8 mouse cellular contexts compared by ENCODE assay signal in the genomic region with DNA sequence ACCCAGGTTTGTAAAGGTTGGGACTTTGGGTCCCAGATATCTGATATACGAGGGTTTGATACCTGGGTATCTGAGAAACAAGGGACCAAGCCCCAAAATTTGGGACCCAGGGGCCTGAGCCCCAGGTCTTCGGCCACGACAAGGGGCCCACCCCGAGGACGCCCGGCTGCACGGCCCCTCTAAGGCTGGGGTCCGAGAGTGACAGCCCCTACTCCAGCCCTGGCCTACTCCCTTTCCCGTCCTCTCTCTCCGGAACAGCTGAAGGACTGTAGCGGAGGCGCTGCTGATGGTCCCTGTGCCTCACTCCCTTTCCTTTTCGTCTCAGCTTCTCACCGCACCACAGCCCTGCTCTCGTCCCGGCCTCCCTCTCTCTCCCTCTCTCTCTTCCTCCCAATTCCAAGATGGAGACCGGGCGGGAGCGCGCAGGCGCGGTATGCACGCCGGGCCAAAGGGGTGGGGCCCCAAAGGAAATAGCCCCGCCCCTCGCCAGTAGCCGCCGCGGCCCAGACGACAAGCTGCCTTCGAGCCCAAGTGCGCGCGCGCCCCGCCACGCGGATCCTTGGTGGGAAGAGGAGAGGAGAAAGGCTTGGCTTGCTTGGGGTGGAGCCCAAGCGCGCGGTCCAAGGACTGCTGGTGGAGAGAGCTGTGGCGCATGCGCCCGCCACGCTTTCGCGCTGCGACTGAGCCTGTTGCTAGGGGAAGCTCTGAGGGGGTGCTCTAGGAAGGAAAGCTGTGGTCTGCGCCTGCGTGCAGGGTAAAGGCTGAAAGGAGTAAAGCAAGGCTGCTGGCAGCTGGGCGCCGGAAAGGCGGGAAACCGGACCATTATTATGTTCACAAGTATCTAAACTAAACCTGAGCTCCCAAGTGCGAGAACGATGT. TPM values are rescaled to one million over a fixed set of nuclear protein-coding genes. Genes with fewer than 3 reads are reported as not detected.
DNase-seq lines count a peak whose midpoint lies in the region; ATAC-seq lines count a peak whose summit lies in the region.

Taok2 (minus strand) TSS at position 418 of the 879 bp plus-strand sequence.

- H3K27me3 ChIP-seq in heart, embryonic 14.5 days (ENCODE audit: control insufficient read depth, insufficient read depth, low read length) = no peaks in the 10 kb centered on the region
- H3K27me3 ChIP-seq in liver, embryonic 13.5 days = no peaks in the 10 kb centered on the region
- H3K27me3 ChIP-seq in stomach, embryonic 16.5 days (ENCODE audit: control insufficient read depth, insufficient read depth, low read length) = no peaks in the 10 kb centered on the region

- peak within 1 kb of the TSS; percentile 95 for H3K4me2 ChIP-seq in heart, embryonic 14.5 days (ENCODE audit: low read length)
- peak within 1 kb of the TSS; percentile 100 for H3K4me2 ChIP-seq in liver, embryonic 13.5 days
- H3K4me2 ChIP-seq in stomach, embryonic 16.5 days (ENCODE audit: low read depth, low read length) = peak within 1 kb of the TSS; percentile 95

- H3K9ac ChIP-seq in heart, embryonic 14.5 days (ENCODE audit: low read length) = peak within 1 kb of the TSS; percentile 96
- H3K9ac ChIP-seq in liver, embryonic 13.5 days = peak within 1 kb of the TSS; percentile 94
- peak within 1 kb of the TSS; percentile 92 for H3K9ac ChIP-seq in stomach, embryonic 16.5 days (ENCODE audit: low read length)

- ATAC-seq in heart, embryonic 14.5 days (ENCODE audit: insufficient number of reproducible peaks, insufficient read depth, low FRiP score, low read depth) = peak; percentile 96
- ATAC-seq in liver, embryonic 13.5 days (ENCODE audit: low read depth) = peak; percentile 95
- ATAC-seq in stomach, embryonic 16.5 days (ENCODE audit: insufficient read depth, low FRiP score) = peak; percentile 99

- peaks cover 7% of the 10 kb centered on the region; the same call in 1 of the 2 replicates for H3K4me1 ChIP-seq in brown adipose tissue, adult 24 weeks (ENCODE audit: control insufficient read depth, insufficient read depth, insufficient read length, low read length)
- H3K4me1 ChIP-seq in heart, embryonic 14.5 days (ENCODE audit: control insufficient read depth in 2 of 2, insufficient read depth in 2 of 2, low read length in 2 of 2) = peaks cover 5 to 27% of the 10 kb centered on the region in 2 experiments; a peak in 3 of 4 replicates
- H3K4me1 ChIP-seq in liver, embryonic 13.5 days (replicated peaks) = peaks cover 45% of the 10 kb centered on the region
- peaks cover 21% of the 10 kb centered on the region for H3K4me1 ChIP-seq in stomach, embryonic 16.5 days (ENCODE audit: control insufficient read depth, insufficient read depth, low read length)

- H3K4me3 ChIP-seq in brown adipose tissue, adult 24 weeks (ENCODE audit: insufficient read depth, low read depth, low read length) = peak within 1 kb of the TSS; percentile 76
- H3K4me3 ChIP-seq in heart, embryonic 14.5 days (ENCODE audit: control insufficient read depth in 1 of 2, insufficient read depth in 1 of 2, low read depth in 1 of 2, low read length in 2 of 2) = peak within 1 kb of the TSS; percentile 84 to 89
- H3K4me3 ChIP-seq in liver, embryonic 13.5 days (replicated peaks) = peak within 1 kb of the TSS; percentile 89
- H3K4me3 ChIP-seq in stomach, embryonic 16.5 days (replicated peaks; ENCODE audit: low read length) = peak within 1 kb of the TSS; percentile 88

- H3K36me3 ChIP-seq in heart, embryonic 14.5 days (ENCODE audit: control insufficient read depth, insufficient read depth, low read length) = peaks cover 11% of the 10 kb centered on the region
- peaks cover 27% of the 10 kb centered on the region for H3K36me3 ChIP-seq in liver, embryonic 13.5 days
- H3K36me3 ChIP-seq in stomach, embryonic 16.5 days (ENCODE audit: control insufficient read depth, insufficient read depth, low read length) = no peaks in the 10 kb centered on the region; the same call in 1 of the 2 replicates

- H3K27ac ChIP-seq in brown adipose tissue, adult 24 weeks (replicated peaks; ENCODE audit: low read depth, low read length) = peak within 1 kb of the TSS; percentile 94
- peak within 1 kb of the TSS; percentile 94 to 97 for H3K27ac ChIP-seq in heart, embryonic 14.5 days (replicated peaks in 1 of 2; ENCODE audit: control insufficient read depth in 1 of 2, insufficient read depth in 1 of 2, low read depth in 2 of 2, low read length in 2 of 2)
- H3K27ac ChIP-seq in liver, embryonic 13.5 days = peak within 1 kb of the TSS; percentile 94
- peak within 1 kb of the TSS; percentile 94 for H3K27ac ChIP-seq in stomach, embryonic 16.5 days (ENCODE audit: low read length)

- H3K9me3 ChIP-seq in heart, embryonic 14.5 days (ENCODE audit: control insufficient read depth, low read length) = no peaks in the 10 kb centered on the region
- H3K9me3 ChIP-seq in liver, embryonic 13.5 days (replicated peaks) = no peaks in the 10 kb centered on the region
- H3K9me3 ChIP-seq in stomach, embryonic 16.5 days (replicated peaks; ENCODE audit: control insufficient read depth, low read length) = no peaks in the 10 kb centered on the region

- under 1% methylated on average over 56 of the region's 56 CpGs for WGBS in heart, embryonic 14.5 days
- WGBS in liver, embryonic 13.5 days (ENCODE audit: insufficient replicate concordance) = under 1% methylated on average over 56 of the region's 56 CpGs
- under 1% methylated on average over 56 of the region's 56 CpGs for WGBS in stomach, embryonic 16.5 days

- peak; percentile 95 for DNase-seq in CD4-positive, CD25-positive, alpha-beta regulatory T cell, adult 2 months (ENCODE audit: low read depth, low spot score)
- peak; percentile 95 for DNase-seq in fibroblast of lung, adult 2 months (ENCODE audit: low read depth)
- peak; percentile 99 for DNase-seq in kidney, postnatal 14 days
- peak; percentile 98 for DNase-seq in liver, embryonic 13.5 days
- DNase-seq in neural tube, embryonic 10.5 days (ENCODE audit: extremely low spot score, low spot score) = peak; percentile 99

RNA-seq across cellular contexts. Expression of gene Taok2, which starts in this region (rescaled TPM):
- 17.6 and 22.7 TPM in 2 replicates for polyA plus RNA-seq in brown adipose tissue, adult 24 weeks (2012; ENCODE audit: insufficient read depth, insufficient read length, missing spikeins)
- polyA plus RNA-seq in heart, embryonic 14.5 days (2014; fragmentation: Nextera tagmentation; extraction: Ambion mirVana) = 19.8 and 21.7 TPM in 2 replicates
- 11.6 and 12.9 TPM in 2 replicates for polyA plus RNA-seq in liver, embryonic 13.5 days (2015; fragmentation: Nextera tagmentation; extraction: Ambion mirVana)
- 40.1 and 43.3 TPM in 2 replicates for polyA plus RNA-seq in stomach, embryonic 16.5 days (2015; fragmentation: Nextera tagmentation; extraction: Ambion mirVana)

Comparison
In these comparisons a context has a peak if more than half of its experiments do, and no peak if none do; other contexts are left out.
1. Peak in every context shown above with its lines: DNase-seq, ATAC-seq, H3K4me3 ChIP-seq and H3K27ac ChIP-seq.